In the genomic region with DNA sequence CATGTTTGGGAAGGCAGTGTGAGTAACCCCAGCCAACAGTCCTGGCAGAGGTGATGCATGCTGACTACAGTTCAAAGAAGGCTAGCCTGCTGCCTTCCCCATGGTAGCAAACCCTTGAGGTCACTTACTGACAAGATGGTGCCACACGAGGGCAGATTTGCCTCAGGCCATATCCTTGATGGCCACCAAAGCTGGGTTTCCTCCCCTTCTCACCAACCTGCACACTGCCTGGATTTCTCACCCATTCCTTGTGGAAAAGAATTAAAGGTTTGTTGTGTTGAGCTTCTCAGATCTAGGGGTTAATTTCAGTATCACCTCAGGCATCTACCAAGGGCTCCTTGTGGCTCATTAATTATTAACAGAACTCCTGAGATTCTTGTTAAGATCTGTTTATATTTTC, we compare ENCODE assay signal across 14 mouse cellular contexts. TPM values are rescaled to one million over a fixed set of nuclear protein-coding genes. Genes with fewer than 3 reads are reported as not detected.
DNase-seq lines count a peak whose midpoint lies in the region; ATAC-seq and TF ChIP-seq lines count a peak whose summit lies in the region.
"Had no signal": no experiment of that assay in that cellular context is flagged by ENCODE, and none has a peak within 500 bp of the region (broad histone marks: within the 10 kb centered on the region; RNA-seq: fewer than 3 reads in every experiment).

No protein-coding gene starts in this region.

- in situ Hi-C loops in CH12.LX (cut with MboI; ENCODE audit: low pct_ligation_motif_present, low pct_unique_long_range_greater_than_20kb, low sequenced_read_pairs): loop anchor here (25.0 kb wide), 1 partner anchor 128 kb away; no protein-coding TSS in a partner anchor

- intact Hi-C loops in left cerebral cortex, postnatal 36 days (cut with DNase I): no loop called here

- no peak for TF ChIP-seq POLR2A in CH12.LX (IDR thresholded peaks at IDR 0.05; ENCODE audit: low read depth, low read length)
- no peak for TF ChIP-seq POLR2A in kidney, adult 2 months (IDR thresholded peaks at IDR 0.05; ENCODE audit: low read depth, low read length)

- no peaks in the 10 kb centered on the region for H3K36me3 ChIP-seq in intestine, postnatal 0 days (ENCODE audit: control insufficient read depth, insufficient read depth)
- H3K36me3 ChIP-seq in intestine, embryonic 15.5 days: no peaks in the 10 kb centered on the region
- no peaks in the 10 kb centered on the region for H3K36me3 ChIP-seq in CH12.LX (replicated peaks in 1 of 2; ENCODE audit: control insufficient read depth in 1 of 2, insufficient read depth in 1 of 2, low read length in 1 of 2)
- no peaks in the 10 kb centered on the region for H3K36me3 ChIP-seq in kidney, adult 2 months (ENCODE audit: control insufficient read depth, insufficient read depth, low read length)
- H3K36me3 ChIP-seq: limb, embryonic 12.5 days; midbrain, embryonic 13.5 days; neural tube, embryonic 12.5 days had no signal

- ATAC-seq in intestine, postnatal 0 days: no peak
- ATAC-seq in intestine, embryonic 15.5 days: no peak
- ATAC-seq: midbrain, embryonic 13.5 days had no signal

- no peak for TF ChIP-seq EP300 in CH12.LX (IDR thresholded peaks at IDR 0.05; ENCODE audit: low read length)

- H3K4me1 ChIP-seq in intestine, postnatal 0 days (replicated peaks; ENCODE audit: control insufficient read depth, insufficient read depth, low read length): no peaks in the 10 kb centered on the region
- no peaks in the 10 kb centered on the region for H3K4me1 ChIP-seq in intestine, embryonic 15.5 days (replicated peaks)
- H3K4me1 ChIP-seq in CH12.LX (ENCODE audit: control insufficient read depth in 1 of 2, insufficient read depth in 2 of 2): peaks cover 2 to 11% of the 10 kb centered on the region in 2 experiments; a peak in 3 of 4 replicates
- H3K4me1 ChIP-seq in kidney, adult 2 months (ENCODE audit: control insufficient read depth, insufficient read depth, low read length): peaks cover 2% of the 10 kb centered on the region; the same call in 1 of the 2 replicates
- H3K4me1 ChIP-seq: limb, embryonic 12.5 days; midbrain, embryonic 13.5 days; neural tube, embryonic 12.5 days had no signal

- peak; percentile 28 for DNase-seq in CH12.LX (ENCODE audit: extremely low read depth)
- DNase-seq in kidney, adult 2 months: peak; percentile 66
- peak; percentile 41 to 56 for DNase-seq in kidney, postnatal 4 days
- DNase-seq in thymus, postnatal 36 days: no peak
- DNase-seq in left cerebral cortex, postnatal 36 days (ENCODE audit: low spot score in 2 of 2): no peak
- DNase-seq in heart, adult 18-20 months: no peak
- DNase-seq: layer of hippocampus, adult 9-11 months; lung, postnatal 10 days had no signal

- no peaks in the 10 kb centered on the region for H3K79me2 ChIP-seq in CH12.LX (replicated peaks; ENCODE audit: control insufficient read depth, extremely low read depth, insufficient read depth, poor library complexity, severe bottlenecking)

- H3K27me3 ChIP-seq in intestine, postnatal 0 days (replicated peaks; ENCODE audit: control insufficient read depth, insufficient read depth, low read length): no peaks in the 10 kb centered on the region
- no peaks in the 10 kb centered on the region for H3K27me3 ChIP-seq in intestine, embryonic 15.5 days (replicated peaks)
- no peaks in the 10 kb centered on the region for H3K27me3 ChIP-seq in CH12.LX (replicated peaks)
- no peaks in the 10 kb centered on the region for H3K27me3 ChIP-seq in kidney, adult 2 months (replicated peaks; ENCODE audit: control insufficient read depth, insufficient read depth, low read length)
- H3K27me3 ChIP-seq: limb, embryonic 12.5 days; midbrain, embryonic 13.5 days; neural tube, embryonic 12.5 days had no signal

- TF ChIP-seq RAD21 in CH12.LX (IDR thresholded peaks at IDR 0.05; ENCODE audit: low read depth, low read length): peak; percentile 75

- no peak overlapping the region for H3K4me2 ChIP-seq in intestine, postnatal 0 days (replicated peaks; ENCODE audit: low read depth)
- no peak overlapping the region for H3K4me2 ChIP-seq in intestine, embryonic 15.5 days (replicated peaks)
- no peak overlapping the region for H3K4me2 ChIP-seq in CH12.LX (ENCODE audit: insufficient read depth, low read depth, poor library complexity, severe bottlenecking)
- H3K4me2 ChIP-seq: hindbrain, embryonic 14.5 days; limb, embryonic 12.5 days; midbrain, embryonic 13.5 days; neural tube, embryonic 12.5 days had no signal

- no peak overlapping the region for H3K27ac ChIP-seq in intestine, postnatal 0 days (ENCODE audit: low read depth, low read length)
- H3K27ac ChIP-seq in intestine, embryonic 15.5 days: no peak overlapping the region
- no peak overlapping the region for H3K27ac ChIP-seq in CH12.LX (ENCODE audit: insufficient read depth, low read depth)
- peak overlapping the region; percentile 79 for H3K27ac ChIP-seq in kidney, adult 2 months (ENCODE audit: insufficient read depth, low read depth, low read length)
- H3K27ac ChIP-seq: hindbrain, embryonic 14.5 days; limb, embryonic 12.5 days; midbrain, embryonic 13.5 days; neural tube, embryonic 12.5 days had no signal

- WGBS in intestine, postnatal 0 days: 5% methylated on average over 1 of the region's 1 CpGs
- WGBS in intestine, embryonic 15.5 days: 16% methylated on average over 1 of the region's 1 CpGs
- 9% methylated on average over 1 of the region's 1 CpGs for WGBS in kidney, adult 2 months

- H3K4me3 ChIP-seq in intestine, postnatal 0 days (ENCODE audit: low read depth, low read length): no peak overlapping the region
- no peak overlapping the region for H3K4me3 ChIP-seq in intestine, embryonic 15.5 days (replicated peaks)
- H3K4me3 ChIP-seq in CH12.LX (replicated peaks in 1 of 3; ENCODE audit: low read depth in 2 of 3, low read length in 2 of 3, poor library complexity in 1 of 3): no peak overlapping the region
- H3K4me3 ChIP-seq in kidney, adult 2 months (ENCODE audit: insufficient read depth, low read depth, low read length): no peak overlapping the region
- H3K4me3 ChIP-seq: limb, embryonic 12.5 days; midbrain, embryonic 13.5 days; neural tube, embryonic 12.5 days had no signal

- TF ChIP-seq CTCF in intestine, postnatal 0 days (IDR thresholded peaks at IDR 0.05; ENCODE audit: low read depth): peak; percentile 49
- peak in 1 of 2 experiments; percentile 73; a peak in 2 of 4 replicates for TF ChIP-seq CTCF in CH12.LX (conservative IDR thresholded peaks at IDR 0.05 in 1 of 2, IDR thresholded peaks at IDR 0.05 in 1 of 2; ENCODE audit: low read depth in 2 of 2, low read length in 2 of 2)
- no peak; the same call in 1 of the 2 replicates for TF ChIP-seq CTCF in kidney, adult 2 months (conservative IDR thresholded peaks at IDR 0.05; ENCODE audit: insufficient read depth, insufficient read length, low read depth, low read length)

- dilution Hi-C loops in CH12.LX (cut with MboI; ENCODE audit: extremely low pct_ligation_motif_present, extremely low pct_unique_long_range_greater_than_20kb, low sequenced_read_pairs): no loop called here

- H3K9me3 ChIP-seq in intestine, postnatal 0 days (ENCODE audit: control insufficient read depth): no peaks in the 10 kb centered on the region
- no peaks in the 10 kb centered on the region for H3K9me3 ChIP-seq in intestine, embryonic 15.5 days
- H3K9me3 ChIP-seq in CH12.LX (replicated peaks; ENCODE audit: low read length): no peaks in the 10 kb centered on the region
- H3K9me3 ChIP-seq: limb, embryonic 12.5 days; midbrain, embryonic 13.5 days; neural tube, embryonic 12.5 days had no signal

- H3K9ac ChIP-seq in intestine, postnatal 0 days (ENCODE audit: low read depth, low read length): no peak overlapping the region
- H3K9ac ChIP-seq in intestine, embryonic 15.5 days: no peak overlapping the region
- H3K9ac ChIP-seq in CH12.LX (ENCODE audit: insufficient read depth, low read depth): no peak overlapping the region
- H3K9ac ChIP-seq: hindbrain, embryonic 14.5 days; limb, embryonic 12.5 days; midbrain, embryonic 13.5 days; neural tube, embryonic 12.5 days had no signal

TF ChIP-seq in CH12.LX, 34 proteins besides CTCF, POLR2A, EP300 and RAD21:
- peak; percentile 85 for TF ChIP-seq SMC3 (IDR thresholded peaks at IDR 0.05; ENCODE audit: low read depth, low read length)
- TF ChIP-seq ZKSCAN1 (IDR thresholded peaks at IDR 0.05; ENCODE audit: borderline replicate concordance, low read depth, low read length): no peak
- peak; percentile 65 for TF ChIP-seq ZC3H11A (IDR thresholded peaks at IDR 0.05; ENCODE audit: low read depth, low read length)
TF ChIP-seq in CH12.LX: peak in this region for 2.

RNA-seq across cellular contexts. Expression of gene Ipcef1, which starts 37.1 kb away (rescaled TPM):
- 0.12 and 0.16 TPM in 2 replicates for polyA plus RNA-seq in intestine, postnatal 0 days (2015; fragmentation: Nextera tagmentation; extraction: Ambion mirVana)
- polyA plus RNA-seq in intestine, embryonic 15.5 days (2015; fragmentation: Nextera tagmentation; extraction: Ambion mirVana): 0.19 and 0.23 TPM in 2 replicates
- 1.7 and 3.0 TPM in 2 replicates for total RNA-seq in CH12.LX (2012; rRNA removed)
- 6.8 and 9.1 TPM in 2 replicates for total RNA-seq in CH12.LX (2014; rRNA removed)
- 4.1 and 5.0 TPM in 2 replicates for polyA plus RNA-seq in CH12.LX (2012; ENCODE audit: insufficient read length, low read depth)
- polyA plus RNA-seq in kidney, adult 2 months (2012; rRNA removed): 2.3 and 2.7 TPM in 2 replicates
- 10 to 100 TPM; 87.4 to 88.4 TPM for total RNA-seq in left cerebral cortex, postnatal 36 days (2021)
- 1 to 10 TPM in 1 of 2 experiments, under 1 TPM in 1; 0.32 to 1.0 TPM for total RNA-seq in heart, adult 18-20 months (2021)

Comparison
In these comparisons a context has a peak if more than half of its experiments do, and no peak if none do; other contexts are left out.
1. DNase-seq: peak in CH12.LX (single experiment), kidney, adult 2 months (single experiment) and kidney, postnatal 4 days (2 of 2); none in thymus, postnatal 36 days (0 of 2), left cerebral cortex, postnatal 36 days (0 of 2) and heart, adult 18-20 months (0 of 2).